16 mouse cellular contexts compared by ENCODE assay signal in the genomic region with DNA sequence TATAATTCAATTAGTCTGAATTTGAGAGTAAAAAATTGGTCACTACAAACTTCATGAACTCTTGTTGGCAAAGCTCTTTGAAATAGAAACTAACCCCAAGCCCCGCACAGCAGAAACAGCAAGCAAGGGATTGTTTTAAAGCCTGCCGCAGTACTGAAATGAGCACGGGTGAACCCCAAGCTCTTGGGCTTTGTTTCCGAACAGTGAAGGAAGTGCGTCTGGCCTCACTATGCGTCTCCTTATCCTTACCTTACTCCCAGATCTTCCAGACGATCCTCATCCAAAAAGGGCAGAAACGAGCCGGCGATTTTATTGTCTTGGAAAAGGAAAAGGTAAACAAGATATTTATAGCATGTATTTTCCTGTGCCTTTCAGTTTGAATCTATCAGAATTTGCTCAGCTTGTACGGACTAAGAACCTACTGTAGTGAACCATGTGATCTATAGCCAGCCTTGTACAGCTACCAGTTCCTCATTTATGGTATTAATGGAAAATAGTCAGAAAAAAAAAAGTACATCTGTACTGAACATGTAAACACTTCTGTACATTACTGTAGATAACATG. TPM values are rescaled to one million over a fixed set of nuclear protein-coding genes. Genes with fewer than 3 reads are reported as not detected.
A peak's percentile ranks its signal among the peaks of the same experiment; 100 is the strongest.
DNase-seq lines count a peak whose midpoint lies in the region; ATAC-seq and TF ChIP-seq lines count a peak whose summit lies in the region.
"Had no signal": no experiment of that assay in that cellular context is flagged by ENCODE, and none has a peak within 500 bp of the region (broad histone marks: within the 10 kb centered on the region; RNA-seq: fewer than 3 reads in every experiment).

No protein-coding gene starts in this region.

- no peaks in the 10 kb centered on the region for H3K27me3 ChIP-seq in heart, embryonic 10.5 days (ENCODE audit: insufficient read depth, poor library complexity, severe bottlenecking)
- H3K27me3 ChIP-seq in thymus, adult 2 months (ENCODE audit: control insufficient read depth, insufficient read depth, low read length) = no peaks in the 10 kb centered on the region; the same call in 1 of the 2 replicates
- no peaks in the 10 kb centered on the region for H3K27me3 ChIP-seq in intestine, postnatal 0 days (replicated peaks; ENCODE audit: control insufficient read depth, insufficient read depth, low read length)
- H3K27me3 ChIP-seq in stomach, embryonic 16.5 days (ENCODE audit: control insufficient read depth, insufficient read depth, low read length) = no peaks in the 10 kb centered on the region
- H3K27me3 ChIP-seq: heart, embryonic 12.5 days; limb, embryonic 12.5 days; neural tube, embryonic 13.5 days had no signal

- peak overlapping the region; percentile 55 for H3K4me2 ChIP-seq in intestine, postnatal 0 days (replicated peaks; ENCODE audit: low read depth)
- peak overlapping the region; percentile 23 for H3K4me2 ChIP-seq in stomach, embryonic 16.5 days (ENCODE audit: low read depth, low read length)
- H3K4me2 ChIP-seq: heart, embryonic 12.5 days; limb, embryonic 12.5 days; neural tube, embryonic 13.5 days had no signal

- TF ChIP-seq CTCF in thymus, adult 2 months (IDR thresholded peaks at IDR 0.05; ENCODE audit: borderline replicate concordance, control insufficient read depth, extremely low read depth, insufficient read depth, low read length, poor library complexity) = no peak
- no peak for TF ChIP-seq CTCF in intestine, postnatal 0 days (IDR thresholded peaks at IDR 0.05; ENCODE audit: low read depth)

- WGBS in heart, embryonic 10.5 days = 81% methylated on average over 11 of the region's 11 CpGs
- WGBS in thymus, adult 2 months = 4% methylated on average over 11 of the region's 11 CpGs
- WGBS in intestine, postnatal 0 days = 33% methylated on average over 11 of the region's 11 CpGs
- 53% methylated on average over 11 of the region's 11 CpGs for WGBS in stomach, embryonic 16.5 days

- ATAC-seq in intestine, postnatal 0 days = no peak
- no peak for ATAC-seq in stomach, embryonic 16.5 days (ENCODE audit: insufficient read depth, low FRiP score)
- ATAC-seq in monocyte, adult 5-6 weeks (replicated peaks; ENCODE audit: insufficient number of reproducible peaks, low FRiP score, low TSS enrichment, poor library complexity, severe bottlenecking) = no peak
- ATAC-seq: forebrain, embryonic 14.5 days had no signal

- peak; percentile 24 for DNase-seq in heart, embryonic 10.5 days (ENCODE audit: low spot score)
- DNase-seq in heart, adult 9 months (ENCODE audit: low spot score in 2 of 2) = no peak
- DNase-seq in thymus, postnatal 14 days = peak; percentile 16
- no peak for DNase-seq in thymus, adult 2 months
- DNase-seq in adrenal gland, postnatal 36 days = no peak
- DNase-seq: kidney, adult 9 months; right cerebral cortex, postnatal 25 days had no signal

- H3K9me3 ChIP-seq in heart, embryonic 10.5 days = no peaks in the 10 kb centered on the region
- no peaks in the 10 kb centered on the region for H3K9me3 ChIP-seq in intestine, postnatal 0 days (ENCODE audit: control insufficient read depth)
- no peaks in the 10 kb centered on the region for H3K9me3 ChIP-seq in stomach, embryonic 16.5 days (replicated peaks; ENCODE audit: control insufficient read depth, low read length)
- H3K9me3 ChIP-seq: heart, embryonic 12.5 days; limb, embryonic 12.5 days; neural tube, embryonic 13.5 days had no signal

- H3K4me3 ChIP-seq in heart, embryonic 10.5 days = no peak overlapping the region
- no peak overlapping the region for H3K4me3 ChIP-seq in thymus, adult 2 months (ENCODE audit: control insufficient read depth, insufficient read depth, low read length)
- 0 out of 2 replicates have a peak overlapping the region, but pooled peaks have one; percentile 11 for H3K4me3 ChIP-seq in intestine, postnatal 0 days (ENCODE audit: low read depth, low read length)
- H3K4me3 ChIP-seq in stomach, embryonic 16.5 days (replicated peaks; ENCODE audit: low read length) = no peak overlapping the region
- H3K4me3 ChIP-seq: heart, embryonic 12.5 days; limb, embryonic 12.5 days; neural tube, embryonic 13.5 days had no signal

- no peak overlapping the region for H3K27ac ChIP-seq in heart, embryonic 10.5 days
- H3K27ac ChIP-seq in thymus, adult 2 months (ENCODE audit: control insufficient read depth, insufficient read depth, low read length) = no peak overlapping the region
- H3K27ac ChIP-seq in intestine, postnatal 0 days (ENCODE audit: low read depth, low read length) = peak overlapping the region; percentile 71
- H3K27ac ChIP-seq in stomach, embryonic 16.5 days (ENCODE audit: low read length) = 0 out of 2 replicates have a peak overlapping the region, but pooled peaks have one; percentile 3
- H3K27ac ChIP-seq: limb, embryonic 12.5 days; neural tube, embryonic 13.5 days had no signal

- peaks cover 8% of the 10 kb centered on the region for H3K36me3 ChIP-seq in heart, embryonic 10.5 days
- no peaks in the 10 kb centered on the region for H3K36me3 ChIP-seq in thymus, adult 2 months (ENCODE audit: control insufficient read depth, insufficient read depth, low read length)
- H3K36me3 ChIP-seq in intestine, postnatal 0 days (ENCODE audit: control insufficient read depth, insufficient read depth) = peaks cover 9% of the 10 kb centered on the region; the same call in 1 of the 2 replicates
- no peaks in the 10 kb centered on the region for H3K36me3 ChIP-seq in stomach, embryonic 16.5 days (ENCODE audit: control insufficient read depth, insufficient read depth, low read length)

- 0 out of 2 replicates have a peak, but pooled peaks cover 3% of the 10 kb centered on the region for H3K4me1 ChIP-seq in heart, embryonic 10.5 days
- H3K4me1 ChIP-seq in thymus, adult 2 months (replicated peaks; ENCODE audit: control insufficient read depth, insufficient read depth, low read length) = peaks cover 7% of the 10 kb centered on the region
- H3K4me1 ChIP-seq in intestine, postnatal 0 days (replicated peaks; ENCODE audit: control insufficient read depth, insufficient read depth, low read length) = peaks cover 11% of the 10 kb centered on the region; the same call in 1 of the 2 replicates
- peaks cover 8% of the 10 kb centered on the region for H3K4me1 ChIP-seq in stomach, embryonic 16.5 days (ENCODE audit: control insufficient read depth, insufficient read depth, low read length)

- no peak for TF ChIP-seq POLR2A in thymus, adult 2 months (IDR thresholded peaks at IDR 0.05; ENCODE audit: control insufficient read depth, extremely low read depth, insufficient read depth, low read length, poor library complexity)

- 0 out of 2 replicates have a peak overlapping the region, but pooled peaks have one; percentile 34 for H3K9ac ChIP-seq in intestine, postnatal 0 days (ENCODE audit: low read depth, low read length)
- no peak overlapping the region for H3K9ac ChIP-seq in stomach, embryonic 16.5 days (ENCODE audit: low read length)
- H3K9ac ChIP-seq: heart, embryonic 12.5 days; limb, embryonic 12.5 days; neural tube, embryonic 13.5 days had no signal

RNA-seq across cellular contexts. Expression of a gene that starts 5.4 kb away (rescaled TPM):
- polyA plus RNA-seq in heart, embryonic 10.5 days (2016; fragmentation: Nextera tagmentation; extraction: Ambion mirVana) = 20.3 and 26.6 TPM in 2 replicates
- polyA plus RNA-seq in thymus, adult 2 months (2012; rRNA removed) = 49.9 and 57.1 TPM in 2 replicates
- polyA plus RNA-seq in intestine, postnatal 0 days (2015; fragmentation: Nextera tagmentation; extraction: Ambion mirVana) = 29.4 and 33.7 TPM in 2 replicates
- 27.2 and 29.1 TPM in 2 replicates for polyA plus RNA-seq in stomach, embryonic 16.5 days (2015; fragmentation: Nextera tagmentation; extraction: Ambion mirVana)
- 1,089 to 1,183 TPM (median 1,123 TPM) in 3 replicates for total RNA-seq in monocyte, adult 5-6 weeks (2017)
- total RNA-seq in adrenal gland, postnatal 36 days (2021) = 10 to 100 TPM; 22.5 to 25.4 TPM

RNA-seq across cellular contexts. Expression of a gene that starts 42.8 kb away (rescaled TPM):
- polyA plus RNA-seq in heart, embryonic 10.5 days (2016; fragmentation: Nextera tagmentation; extraction: Ambion mirVana) = not detected in 2 replicates
- polyA plus RNA-seq in thymus, adult 2 months (2012; rRNA removed) = not detected in 2 replicates
- polyA plus RNA-seq in intestine, postnatal 0 days (2015; fragmentation: Nextera tagmentation; extraction: Ambion mirVana) = not detected in 2 replicates
- polyA plus RNA-seq in stomach, embryonic 16.5 days (2015; fragmentation: Nextera tagmentation; extraction: Ambion mirVana) = not detected in 2 replicates
- not detected in 3 replicates for total RNA-seq in monocyte, adult 5-6 weeks (2017)
- not detected for total RNA-seq in adrenal gland, postnatal 36 days (2021)
- total RNA-seq: layer of hippocampus, postnatal 25 days had no signal
- polyA plus RNA-seq: C2C12; forebrain, embryonic 14.5 days; heart, embryonic 12.5 days; limb, embryonic 12.5 days; neural tube, embryonic 13.5 days had no signal

RNA-seq across cellular contexts. Expression of a gene that starts 50.6 kb away (rescaled TPM):
- 2.2 and 3.9 TPM in 2 replicates for polyA plus RNA-seq in heart, embryonic 10.5 days (2016; fragmentation: Nextera tagmentation; extraction: Ambion mirVana)
- 5.2 and 5.3 TPM in 2 replicates for polyA plus RNA-seq in thymus, adult 2 months (2012; rRNA removed)
- polyA plus RNA-seq in intestine, postnatal 0 days (2015; fragmentation: Nextera tagmentation; extraction: Ambion mirVana) = 0.90 TPM in 2 replicates
- 2.1 and 2.6 TPM in 2 replicates for polyA plus RNA-seq in stomach, embryonic 16.5 days (2015; fragmentation: Nextera tagmentation; extraction: Ambion mirVana)
- 0.76 to 1.5 TPM (median 0.78 TPM) in 3 replicates for total RNA-seq in monocyte, adult 5-6 weeks (2017)
- total RNA-seq in adrenal gland, postnatal 36 days (2021) = 10 to 100 TPM; 36.3 to 38.7 TPM

Comparison
In these comparisons a context has a peak if more than half of its experiments do, and no peak if none do; other contexts are left out.
1. DNase-seq: peak in heart, embryonic 10.5 days (single experiment) and thymus, postnatal 14 days (single experiment); none in heart, adult 9 months (0 of 2), thymus, adult 2 months (single experiment) and adrenal gland, postnatal 36 days (0 of 2).
2. H3K27ac ChIP-seq: peak in intestine, postnatal 0 days (single experiment) and stomach, embryonic 16.5 days (single experiment); none in heart, embryonic 10.5 days (single experiment) and thymus, adult 2 months (single experiment).